Mouse (Mus musculus) CD4-positive, CD25-positive, alpha-beta regulatory T cell, adult 4 months (primary cell): Measurements from ENCODE around the gene Mbl1. TPM values are rescaled to one million over a fixed set of nuclear protein-coding genes. Genes with fewer than 3 reads are reported as not detected.

Source experiments
- ATAC-seq: one replicate; pipeline ENCODE4 v1.8.0; 2017
- polyA plus RNA-seq, 2 experiments: library from polyadenylated mRNA; unstranded; fragments of 100-300 nt; shearing (Covaris generic); gene quantifications; one replicate each; pipeline ENCODE4 v1.2.1; 2017

Mbl1 gene
- polyA plus RNA-seq = not detected

DNA sequence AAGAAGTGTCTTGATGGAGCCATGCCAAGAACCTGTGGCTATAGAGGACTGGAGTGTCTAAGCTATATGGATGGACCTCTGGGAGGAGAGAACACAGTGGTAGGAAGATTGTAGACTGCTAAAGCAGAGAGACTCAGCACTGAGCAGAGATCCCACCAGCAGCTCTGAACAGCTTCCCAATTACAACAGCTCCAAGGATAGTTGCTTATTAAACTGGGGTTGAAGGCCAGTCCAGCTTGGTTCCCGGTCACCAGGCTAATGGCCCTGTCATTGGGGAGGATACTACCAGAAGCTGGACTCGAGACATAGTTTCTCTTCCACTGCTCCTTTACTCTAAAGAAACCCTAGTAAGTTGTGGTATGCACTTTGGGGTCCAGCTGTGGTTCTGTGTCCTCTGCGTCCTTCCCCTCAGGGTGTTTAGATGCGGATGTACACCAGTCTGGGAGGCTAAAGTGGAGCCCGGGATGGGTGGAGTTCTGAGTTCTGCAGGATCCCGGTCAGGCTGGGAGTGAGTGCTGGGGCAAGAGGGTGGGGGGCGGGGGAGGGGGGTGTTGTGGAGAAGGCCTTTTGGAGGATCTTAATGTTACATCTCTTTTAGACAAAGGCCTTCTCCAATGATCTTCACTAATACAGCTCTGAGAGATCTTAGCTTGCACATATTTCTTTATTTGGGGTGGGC, at the start of gene Mbl1:
Gene Mbl1 (plus strand): TSS at position 239 of the 679 bp plus-strand sequence.
- no peak for ATAC-seq

- no peak for ATAC-seq
These were observed 49.0 kb upstream of the Mbl1 start for GRCm38 (mm10) chr14:41102269-41102668.

DNA sequence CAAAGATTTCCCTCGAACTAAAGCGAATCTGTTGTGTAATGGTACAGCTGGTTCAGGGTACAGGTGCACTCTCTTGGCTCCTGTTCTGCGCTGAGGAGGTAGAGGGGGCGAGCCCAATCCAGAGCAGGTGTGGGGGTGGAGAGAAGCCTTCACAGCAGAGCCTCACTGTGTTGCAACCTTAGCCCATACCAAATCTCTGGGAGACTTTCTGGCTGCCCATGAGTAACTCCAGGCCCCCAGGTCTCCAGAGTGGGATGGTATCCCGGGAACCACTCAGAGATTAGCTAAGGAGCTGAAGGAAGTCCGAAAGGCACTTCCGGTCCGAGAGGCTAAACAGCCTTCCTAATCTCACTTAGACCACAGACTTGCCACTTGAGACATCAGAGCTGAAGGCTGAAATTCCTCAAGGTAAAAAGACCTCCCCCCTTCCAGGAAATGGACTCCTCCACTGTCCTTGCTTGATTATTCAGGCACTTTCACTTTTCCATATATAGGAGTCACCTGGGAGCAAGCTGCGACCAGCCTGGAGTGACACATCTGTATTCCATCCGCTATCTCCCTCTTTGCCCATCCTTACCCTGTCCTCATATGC, 46.3 kb upstream of the Mbl1 start, which contains the start of gene Mat1a:
Gene Mat1a (plus strand): TSS at position 183 of the 592 bp plus-strand sequence.
- ATAC-seq = no peak

GRCm38 (mm10) chr14:41111031-41111668, 40.1 kb upstream of the Mbl1 start:
- ATAC-seq = no peak

GRCm38 (mm10) chr14:41112944-41113343, 38.3 kb upstream of the Mbl1 start:
- no peak for ATAC-seq

DNA sequence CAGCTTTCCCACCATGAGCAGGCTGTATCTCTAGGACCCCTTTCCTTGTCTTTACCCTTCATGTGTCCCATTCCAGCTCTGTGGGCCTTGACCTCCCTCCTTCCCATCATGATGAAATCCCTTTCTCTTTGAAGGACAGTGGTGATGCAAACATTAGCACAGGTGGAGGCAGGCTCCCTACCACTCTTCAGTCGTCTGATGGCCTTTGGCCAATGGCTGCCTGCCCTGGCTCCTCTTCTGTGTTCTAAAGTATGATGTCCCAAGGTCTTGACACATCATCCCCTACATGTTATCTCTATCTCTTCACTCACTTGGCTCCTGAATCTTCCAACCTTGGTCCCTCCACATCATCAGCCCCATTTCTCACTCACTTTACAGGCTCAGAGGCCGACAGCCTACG, 35.0 kb upstream of the Mbl1 start:
- ATAC-seq = no peak

DNA sequence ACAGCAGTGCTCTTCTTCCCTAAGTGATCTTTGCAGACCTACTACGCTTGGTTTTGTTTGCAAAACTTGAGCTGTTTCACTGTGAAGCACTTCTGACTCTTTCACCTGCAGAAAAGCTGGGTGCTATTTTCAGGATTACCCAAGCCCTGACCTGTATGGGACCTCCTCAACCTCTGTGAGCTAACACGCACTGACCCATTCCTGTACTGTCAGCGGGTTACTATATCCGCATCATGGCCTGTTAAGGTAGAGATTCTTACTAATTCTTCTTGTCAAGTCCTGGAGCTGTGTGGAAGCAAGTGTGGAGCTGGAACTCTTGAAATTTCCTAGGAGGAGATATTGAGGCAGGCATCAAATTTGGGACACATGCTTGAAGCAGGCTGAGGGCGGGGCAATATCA, 26.6 kb upstream of the Mbl1 start:
- ATAC-seq = no peak

GRCm38 (mm10) chr14:41127997-41128396, 23.3 kb upstream of the Mbl1 start:
- no peak for ATAC-seq

GRCm38 (mm10) chr14:41131540-41131939, 19.7 kb upstream of the Mbl1 start, which contains the start of gene Sftpa1:
TSS of gene Sftpa1 (plus strand) at chr14:41131782.
- ATAC-seq = no peak

- no peak for ATAC-seq
These were observed 14.3 kb upstream of the Mbl1 start for GRCm38 (mm10) chr14:41137006-41137405.

DNA sequence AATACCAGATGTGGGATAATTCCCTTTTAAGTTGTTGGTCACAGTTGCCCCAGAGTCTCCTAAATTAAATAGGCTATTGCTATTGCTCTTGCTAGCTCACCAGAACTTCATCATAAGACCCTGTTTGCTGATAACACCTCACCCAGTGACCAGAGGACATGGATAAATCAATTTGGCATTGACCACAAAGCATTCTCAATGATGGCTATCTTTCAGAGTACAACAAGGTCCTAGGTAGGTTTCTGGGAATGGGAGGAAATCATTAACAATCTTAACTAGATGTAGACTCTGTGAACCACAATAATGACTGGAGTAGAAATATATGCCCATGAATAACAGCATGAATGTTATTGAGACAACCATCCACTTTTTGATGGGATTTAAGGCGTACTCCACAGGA, 10.6 kb upstream of the Mbl1 start:
- no peak for ATAC-seq

- no peak for ATAC-seq
These were observed 5.2 kb upstream of the Mbl1 start for GRCm38 (mm10) chr14:41146035-41146434.

DNA sequence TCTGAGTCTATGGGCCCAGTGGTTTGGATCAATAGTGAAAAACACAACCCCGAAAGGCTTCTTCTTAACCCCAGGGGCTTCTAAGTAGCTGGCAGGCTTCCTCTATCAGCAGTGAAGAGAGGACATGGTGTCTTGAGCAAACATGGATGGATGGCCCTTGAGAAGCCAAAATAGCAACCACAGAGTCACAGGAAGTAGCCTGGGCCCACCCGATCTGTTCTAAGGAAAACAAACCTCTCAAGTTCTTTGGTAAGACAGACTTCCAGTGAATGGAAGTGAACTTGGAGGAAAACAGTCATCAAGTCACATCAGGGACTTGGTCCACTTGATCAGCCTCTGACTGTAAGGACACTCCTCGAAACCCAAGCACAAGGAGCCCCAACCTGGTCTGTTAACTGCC, 4.3 kb upstream of the Mbl1 start:
- ATAC-seq = no peak

- ATAC-seq = no peak
These were observed 3.9 kb upstream of the Mbl1 start for GRCm38 (mm10) chr14:41147356-41147755.

DNA sequence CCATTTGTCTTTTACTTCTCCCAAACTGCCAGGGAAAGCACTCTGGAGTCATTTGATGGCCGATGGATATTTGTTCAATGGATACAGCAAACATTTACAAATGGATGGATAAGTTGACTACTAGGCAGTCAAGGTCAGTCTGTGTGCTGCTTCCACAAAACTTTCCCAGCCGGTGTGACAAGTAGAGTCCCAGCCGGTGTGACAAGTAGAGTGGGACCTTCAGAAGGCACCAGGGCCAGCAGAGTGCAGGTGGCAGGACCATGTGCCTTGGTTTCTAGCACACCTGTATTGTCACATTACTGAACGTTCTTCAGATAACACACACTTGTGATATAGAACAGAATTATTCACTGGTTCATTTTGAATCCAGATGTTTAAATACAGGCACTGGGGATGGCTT, 8.8 kb downstream of the Mbl1 start:
- ATAC-seq = no peak

GRCm38 (mm10) chr14:41160743-41161142, 9.5 kb downstream of the Mbl1 start:
- no peak for ATAC-seq

DNA sequence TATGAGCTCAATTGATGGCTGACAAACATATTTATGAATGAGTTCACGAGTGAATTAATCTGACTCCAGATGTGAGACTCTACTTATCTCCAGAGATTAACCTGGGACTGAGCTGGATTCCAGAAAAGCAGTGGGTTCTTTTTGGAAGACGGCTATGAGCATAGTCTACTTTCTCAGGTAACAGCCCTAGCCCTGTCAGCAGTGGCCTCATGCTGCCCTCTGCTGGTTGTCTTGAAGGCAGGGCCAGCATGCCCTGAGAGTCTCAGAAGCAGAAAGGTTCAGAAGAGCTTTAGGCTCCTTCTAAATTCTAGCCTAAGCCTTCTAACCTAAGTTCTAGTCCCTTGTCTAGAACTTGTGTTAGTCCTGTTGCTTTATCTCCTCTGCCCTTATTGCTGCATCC, 11.4 kb downstream of the Mbl1 start:
- no peak for ATAC-seq

DNA sequence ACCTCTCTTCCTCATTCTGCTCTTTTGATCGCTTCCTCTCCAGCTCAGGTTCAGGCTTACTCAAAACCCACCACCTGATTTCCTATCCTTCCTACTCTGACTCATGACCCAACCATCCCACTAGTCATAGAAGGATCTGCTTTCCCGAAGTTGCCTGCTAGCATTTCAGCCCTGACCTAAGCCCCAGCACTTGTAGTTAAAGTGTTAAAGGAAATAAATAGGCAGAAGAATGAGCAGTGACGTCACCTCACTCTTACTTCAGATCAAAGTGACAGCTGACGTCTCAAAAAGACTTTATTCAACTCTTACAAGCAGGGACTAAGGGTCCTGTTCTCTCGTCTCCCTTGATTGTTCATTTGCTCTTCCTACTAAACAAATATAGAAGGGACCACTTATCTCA, 16.0 kb downstream of the Mbl1 start:
- ATAC-seq = no peak

DNA sequence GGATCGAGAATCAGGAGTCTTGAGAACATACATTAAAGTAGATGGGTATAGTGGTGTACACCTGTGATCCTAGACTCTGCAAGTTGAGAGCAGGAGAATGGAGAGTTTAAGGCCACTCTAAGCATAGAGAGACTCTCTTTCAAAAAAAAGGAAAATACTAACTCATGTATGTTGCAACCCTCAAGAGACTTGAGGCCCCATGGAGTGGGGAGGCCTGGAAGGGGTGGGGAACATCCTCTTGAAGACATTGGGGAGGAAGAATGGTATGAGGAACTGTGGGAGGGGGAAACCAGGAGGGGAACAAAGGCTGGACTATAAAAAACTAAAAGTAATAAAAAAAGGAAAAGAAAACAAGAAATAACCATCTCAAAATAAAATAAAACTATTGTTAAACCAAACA, 17.3 kb downstream of the Mbl1 start:
- ATAC-seq = no peak

GRCm38 (mm10) chr14:41170514-41170913, 19.3 kb downstream of the Mbl1 start:
- ATAC-seq = no peak

- no peak for ATAC-seq
These were observed 23.5 kb downstream of the Mbl1 start for GRCm38 (mm10) chr14:41174802-41175201.

- no peak for ATAC-seq
These were observed 34.0 kb downstream of the Mbl1 start, which contains the start of gene Sftpd for GRCm38 (mm10) chr14:41185059-41185821. TSS of gene Sftpd (minus strand) at chr14:41185149.

DNA sequence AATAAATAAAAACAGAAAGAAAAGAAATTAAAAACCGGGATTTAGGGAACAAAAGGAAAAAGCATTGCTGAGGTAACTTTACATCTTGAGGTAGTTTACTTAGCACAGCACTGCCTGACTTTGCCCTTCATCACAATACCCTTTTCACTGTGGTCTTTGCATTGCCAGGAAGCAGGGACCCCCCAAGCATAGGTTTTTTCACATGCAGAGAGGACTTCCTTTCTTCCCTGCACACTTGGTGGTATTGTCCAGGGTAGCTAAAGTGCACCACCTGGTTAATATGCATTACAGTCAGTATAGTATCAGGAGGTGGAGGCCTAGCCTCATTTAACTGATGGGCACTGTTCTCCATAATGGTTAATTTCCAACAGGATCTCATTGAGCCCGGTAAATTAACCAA, 38.2 kb downstream of the Mbl1 start:
- ATAC-seq = no peak
